Mouse (Mus musculus) Muller cell, postnatal 12 days (primary cell): ENCODE results near the gene Thsd4.

ENCODE experiments used
- DNase-seq: peaks from one replicate; pipeline ENCODE4 v3.0.0-alpha.2; 2015; ENCODE audit errors: inconsistent ontology term

The Thsd4 gene

GRCm38 (mm10) chr9:60082107-60082581, 439.7 kb downstream of the Thsd4 start:
- DNase-seq = peak; percentile 73

GRCm38 (mm10) chr9:60077761-60078160, 444.1 kb downstream of the Thsd4 start:
- DNase-seq = no peak

DNA sequence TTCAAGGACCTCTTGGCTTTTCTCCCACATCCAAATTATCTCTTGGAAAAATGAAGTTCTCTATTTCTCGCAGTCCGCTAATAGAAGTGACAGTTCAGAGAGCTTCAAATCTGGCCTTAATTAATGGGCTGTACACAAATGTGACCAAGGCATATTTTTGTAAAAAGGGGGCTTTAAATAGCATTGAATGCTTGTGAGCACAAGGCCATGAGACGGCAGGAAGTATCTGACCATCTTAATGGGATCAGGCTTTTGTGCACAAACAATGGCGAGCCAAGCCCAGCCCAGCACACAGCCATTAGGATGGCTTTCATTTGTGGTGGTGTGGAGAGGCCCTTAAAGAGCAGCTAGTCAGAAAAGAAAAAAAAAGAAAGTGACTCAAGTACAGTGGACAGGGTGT, 445.4 kb downstream of the Thsd4 start:
- peak; percentile 79 for DNase-seq

DNA sequence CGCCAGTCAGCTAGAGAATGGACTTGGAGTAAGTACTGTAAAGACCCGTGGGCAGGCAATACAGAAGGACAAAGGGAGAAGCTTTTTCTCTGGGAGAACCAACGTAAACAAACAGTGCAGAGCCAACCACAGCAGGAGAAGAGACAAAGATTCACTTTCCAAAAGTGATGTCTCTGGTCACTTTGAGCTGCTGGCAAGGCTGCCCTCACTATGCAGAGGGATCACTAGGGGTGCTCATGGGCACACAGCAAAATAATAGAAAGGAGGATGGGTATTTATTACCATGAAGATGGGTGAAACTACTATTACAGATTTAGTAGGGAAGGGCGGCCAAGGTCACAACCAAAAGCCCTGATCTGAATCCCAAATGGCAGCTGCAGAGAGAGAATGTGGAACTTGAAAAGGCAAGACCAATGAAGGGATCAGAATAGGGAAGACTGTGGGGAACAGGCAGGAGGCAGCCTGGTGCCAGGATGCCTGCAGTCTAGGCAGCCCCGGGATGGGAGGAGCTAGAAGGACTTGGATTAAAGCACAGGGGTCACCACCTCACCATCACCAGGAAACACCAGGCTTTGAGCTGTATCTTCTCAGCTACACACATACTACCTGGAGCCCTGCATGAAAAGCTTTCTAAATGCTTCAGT, 450.1 kb downstream of the Thsd4 start:
- no peak for DNase-seq

DNA sequence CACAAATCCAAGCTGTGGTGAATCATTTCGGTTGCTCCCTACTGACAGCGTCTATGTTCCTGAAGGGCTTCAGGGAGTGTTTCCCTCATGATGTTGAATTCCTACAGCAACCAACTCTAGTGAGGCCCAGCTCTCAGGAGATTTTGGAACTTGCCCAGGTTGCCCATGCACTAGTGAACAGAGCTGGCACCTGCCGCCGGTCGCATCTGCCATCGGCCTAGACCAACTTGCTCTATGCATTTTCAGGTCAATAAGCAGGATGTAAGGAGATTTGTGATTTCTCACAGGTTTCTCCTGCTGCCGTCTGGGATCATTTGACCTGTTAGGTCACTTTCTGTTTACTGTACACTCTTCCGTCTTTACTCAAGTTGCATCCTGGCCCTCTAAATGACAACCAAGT, 454.6 kb downstream of the Thsd4 start:
- DNase-seq = no peak

- no peak for DNase-seq
These were observed 456.7 kb downstream of the Thsd4 start for GRCm38 (mm10) chr9:60065184-60065583.

DNA sequence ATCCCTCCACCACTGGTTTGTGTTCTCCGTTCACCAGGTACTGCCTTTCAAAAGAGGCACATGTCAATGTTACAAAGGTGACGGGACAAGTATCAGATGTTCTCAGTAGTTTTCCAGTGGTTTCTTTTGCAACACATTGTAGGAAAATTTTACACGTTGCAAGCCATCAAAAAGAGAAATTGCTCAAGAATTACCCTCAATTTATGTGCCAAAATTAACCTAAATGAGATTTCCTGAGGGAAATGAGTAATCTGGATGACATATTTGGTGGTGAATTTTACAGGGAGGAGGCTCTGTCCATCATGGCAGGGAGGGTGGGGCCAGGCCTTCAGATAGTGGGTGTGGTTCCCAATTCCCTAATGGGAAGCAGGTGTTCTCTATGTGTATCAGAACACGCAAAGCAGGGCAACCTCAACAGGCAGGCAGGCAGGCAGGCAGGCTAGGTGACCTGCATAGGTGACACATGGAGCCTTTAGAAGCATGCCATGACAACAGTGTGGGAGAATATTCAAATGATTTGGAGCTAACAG, 458.6 kb downstream of the Thsd4 start:
- no peak for DNase-seq

DNA sequence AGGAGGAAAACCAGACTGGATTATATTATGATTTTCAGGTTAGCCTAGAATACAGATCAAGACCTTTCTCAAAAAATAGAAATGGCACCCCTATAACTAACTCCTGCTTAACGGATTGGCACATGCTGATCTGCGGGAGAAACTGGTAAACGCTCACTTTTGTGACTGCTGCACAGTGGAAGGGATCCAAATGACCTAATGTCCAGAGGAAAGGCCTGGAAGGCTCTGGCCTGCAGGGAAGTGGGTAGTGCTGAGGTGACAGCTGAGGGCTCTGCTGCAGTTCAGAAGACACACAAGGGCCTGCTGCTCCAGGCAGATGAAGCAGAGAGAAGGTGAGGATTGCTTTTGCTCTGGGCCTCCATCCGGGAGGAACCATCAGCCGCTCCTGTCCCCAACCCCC, 465.7 kb downstream of the Thsd4 start:
- no peak for DNase-seq

- no peak for DNase-seq
These were observed 466.9 kb downstream of the Thsd4 start for GRCm38 (mm10) chr9:60054951-60055350.

- no peak for DNase-seq
These were observed 468.7 kb downstream of the Thsd4 start for GRCm38 (mm10) chr9:60053117-60053516.

DNA sequence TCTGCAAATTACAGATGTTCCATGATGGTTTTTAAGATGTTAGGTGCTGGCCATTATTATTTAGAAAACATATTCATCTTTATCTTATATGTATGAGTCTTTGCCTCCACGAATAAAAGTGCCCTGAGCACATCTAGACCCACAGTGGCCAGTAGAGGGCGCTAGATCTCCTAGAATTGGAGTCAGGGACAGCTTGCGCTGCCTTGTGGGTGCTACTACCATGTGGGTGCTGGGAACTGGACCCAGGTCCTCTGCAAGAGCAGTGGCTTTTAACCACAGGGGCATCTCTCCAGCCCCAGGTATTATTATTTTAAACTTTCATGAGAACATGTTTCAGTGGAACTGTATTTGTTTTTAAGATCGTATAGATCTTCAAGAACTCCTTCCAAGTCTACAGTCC, 469.4 kb downstream of the Thsd4 start:
- DNase-seq = no peak

GRCm38 (mm10) chr9:60043175-60043574, 478.7 kb downstream of the Thsd4 start:
- no peak for DNase-seq

DNA sequence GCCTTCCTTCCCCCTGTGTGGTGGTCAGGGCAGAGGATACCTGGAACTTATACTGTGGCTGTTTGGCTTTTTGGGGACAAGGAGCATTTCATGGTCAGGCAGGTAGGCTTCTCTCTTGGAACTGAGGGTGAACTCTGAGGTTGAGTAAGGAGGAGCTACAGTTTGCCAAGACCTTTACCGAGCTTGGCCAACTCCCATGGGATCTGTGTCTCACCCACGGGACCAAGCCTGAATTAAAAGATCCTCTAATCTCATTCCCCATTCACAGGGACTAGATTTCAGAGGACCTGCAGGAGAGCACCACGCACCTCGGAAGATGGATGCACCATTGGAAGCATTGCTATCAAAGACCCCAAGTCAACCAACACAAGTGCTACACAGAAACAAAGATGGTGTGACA, 487.0 kb downstream of the Thsd4 start:
- DNase-seq = no peak

- no peak for DNase-seq
These were observed 494.6 kb downstream of the Thsd4 start for GRCm38 (mm10) chr9:60027234-60027633.

GRCm38 (mm10) chr9:60026795-60027194, 495.1 kb downstream of the Thsd4 start:
- no peak for DNase-seq

- no peak for DNase-seq
These were observed 495.9 kb downstream of the Thsd4 start for GRCm38 (mm10) chr9:60025919-60026318.

DNA sequence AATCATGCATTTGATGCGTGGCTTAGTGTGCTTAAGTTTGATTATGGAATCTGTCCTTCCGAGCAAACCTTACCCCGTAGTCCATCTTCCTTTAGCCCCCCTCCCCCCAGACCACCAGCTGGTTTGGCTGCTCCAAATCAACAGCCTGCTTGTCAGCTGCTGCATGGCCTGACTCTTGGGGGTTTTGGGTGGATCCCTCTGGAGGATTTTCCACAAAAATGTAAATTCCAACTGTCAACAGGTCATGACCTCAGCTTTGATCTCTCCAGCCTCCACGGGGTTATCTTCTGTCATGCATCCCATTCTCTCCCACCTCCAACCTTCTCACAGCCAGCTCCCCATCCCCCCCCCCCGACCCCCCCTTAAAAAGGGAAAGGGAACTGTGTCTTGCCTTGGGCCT, 496.9 kb downstream of the Thsd4 start:
- DNase-seq = peak; percentile 24

- peak; percentile 40 for DNase-seq
These were observed 497.3 kb downstream of the Thsd4 start for GRCm38 (mm10) chr9:60024545-60024944.

- no peak for DNase-seq
These were observed 499.5 kb downstream of the Thsd4 start for GRCm38 (mm10) chr9:60022331-60022730.

- no peak for DNase-seq
These were observed 501.4 kb downstream of the Thsd4 start for GRCm38 (mm10) chr9:60020444-60020843.

- no peak for DNase-seq
These were observed 511.6 kb downstream of the Thsd4 start for GRCm38 (mm10) chr9:60010285-60010684.

GRCm38 (mm10) chr9:60008936-60009335, 512.9 kb downstream of the Thsd4 start:
- no peak for DNase-seq

DNA sequence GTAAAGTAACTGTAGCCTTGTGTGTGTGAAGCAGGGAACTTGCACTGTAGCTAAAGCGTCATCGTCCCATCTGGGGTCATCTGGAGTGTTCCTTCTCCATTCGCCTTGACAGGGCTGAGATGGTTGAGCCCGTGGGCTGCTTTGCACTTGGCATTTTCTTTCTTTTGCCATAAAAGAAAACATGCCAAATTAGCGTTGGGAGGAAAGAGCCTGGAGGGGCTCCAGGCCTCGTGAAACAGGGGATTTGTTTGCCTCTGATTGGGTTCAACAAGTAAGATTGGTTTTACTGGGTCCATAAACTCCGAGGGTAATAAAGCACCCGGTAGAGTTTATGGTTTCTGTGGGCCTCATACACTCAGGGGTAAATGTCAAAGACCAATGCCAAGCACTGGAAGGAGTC, 519.5 kb downstream of the Thsd4 start:
- no peak for DNase-seq

GRCm38 (mm10) chr9:60001444-60001843, 520.4 kb downstream of the Thsd4 start:
- DNase-seq = peak; percentile 37
